Mouse (Mus musculus) layer of hippocampus, postnatal 25 days (tissue): Measurements from ENCODE around the gene Sertad2. TPM values are rescaled to one million over a fixed set of nuclear protein-coding genes. Genes with fewer than 3 reads are reported as not detected.
A peak's percentile ranks its signal among the peaks of the same experiment; 100 is the strongest.

Source experiments
- DNase-seq, 2 experiments: peaks; one replicate each; pipeline ENCODE4 v3.0.0; 2022; ENCODE audit warnings: mixed read lengths in 2 of 2, low spot score in 1 of 2; ENCODE audit errors: extremely low spot score in 1 of 2
- total RNA-seq, 2 experiments: library from RNA; stranded (reverse); gene quantifications; 2 replicates each; pipeline ENCODE4 v1.2.3; 2021

Sertad2 gene
- 10 to 100 TPM; 19.0 to 25.1 TPM for total RNA-seq

DNA sequence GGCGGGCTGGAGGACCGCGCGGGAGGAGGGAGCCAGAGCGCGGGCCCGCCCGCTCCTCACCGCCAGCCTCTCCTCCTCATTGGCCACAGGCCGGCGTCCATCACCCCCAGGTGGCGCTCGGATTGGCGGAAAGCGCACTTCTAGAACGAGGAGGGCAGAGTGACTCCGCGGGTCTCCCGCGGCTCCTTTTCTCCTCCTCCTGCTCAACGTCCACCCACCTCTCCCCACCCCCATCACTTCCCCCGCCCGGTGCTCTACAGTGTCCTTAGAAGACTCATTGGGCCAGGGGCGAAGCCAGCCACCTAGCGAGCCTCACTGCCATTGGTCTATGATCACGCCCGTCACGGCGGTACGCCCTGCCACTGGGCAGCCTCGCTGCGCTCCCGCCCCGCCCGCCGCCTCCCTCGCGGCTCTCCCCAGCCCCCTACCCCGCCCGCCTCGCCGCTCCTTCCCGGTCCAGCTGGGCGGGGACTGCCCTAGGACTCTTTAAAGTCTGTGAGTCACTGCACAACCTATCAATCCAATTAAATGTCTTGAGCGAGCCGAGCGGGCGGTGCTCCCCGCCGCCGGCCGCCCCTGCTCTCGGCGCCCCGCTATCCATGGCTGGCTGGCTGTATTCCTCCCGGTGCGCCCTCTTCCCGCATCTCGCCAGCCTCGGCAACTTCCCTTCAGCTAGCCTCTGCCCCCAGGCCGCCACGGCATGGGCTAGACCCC, at the start of gene Sertad2:
Gene Sertad2, plus strand, starts transcription at position 515 of the 714 bp plus-strand sequence.
- peak; percentile 95 to 97 for DNase-seq

DNA sequence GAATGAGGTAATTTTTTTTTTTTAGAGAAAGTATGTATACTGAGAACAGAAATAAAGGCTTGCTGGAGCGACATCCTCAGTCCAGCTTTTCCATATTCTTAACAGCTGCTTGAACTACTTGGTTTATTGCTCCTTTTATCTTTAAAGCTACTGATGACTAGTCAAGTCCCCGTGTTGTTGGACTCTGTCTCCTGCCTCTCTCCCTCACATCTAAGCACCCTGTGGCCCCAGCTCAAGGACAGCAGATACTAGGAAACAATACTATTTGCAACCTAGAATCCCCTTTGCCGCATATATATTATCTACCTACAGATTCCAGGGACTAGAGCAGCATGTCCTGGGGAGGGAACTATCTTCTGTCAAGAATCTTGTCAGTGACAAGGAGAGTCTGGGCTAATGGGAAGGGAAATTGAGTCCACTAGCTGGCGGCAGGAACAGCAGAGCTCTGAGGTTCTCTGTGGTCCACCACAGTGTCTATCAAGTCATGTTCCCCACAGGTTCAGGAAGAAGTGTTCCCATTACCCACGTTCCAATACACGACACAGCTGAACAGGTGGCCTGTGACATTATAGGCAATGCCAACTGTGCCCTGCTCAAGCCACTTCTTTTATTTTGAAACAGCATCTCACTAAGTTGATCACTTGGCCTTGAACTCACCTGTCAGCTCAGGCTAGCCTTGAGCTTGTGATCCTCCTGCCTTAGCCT, 49.0 kb upstream of the Sertad2 start:
- DNase-seq: no peak

DNA sequence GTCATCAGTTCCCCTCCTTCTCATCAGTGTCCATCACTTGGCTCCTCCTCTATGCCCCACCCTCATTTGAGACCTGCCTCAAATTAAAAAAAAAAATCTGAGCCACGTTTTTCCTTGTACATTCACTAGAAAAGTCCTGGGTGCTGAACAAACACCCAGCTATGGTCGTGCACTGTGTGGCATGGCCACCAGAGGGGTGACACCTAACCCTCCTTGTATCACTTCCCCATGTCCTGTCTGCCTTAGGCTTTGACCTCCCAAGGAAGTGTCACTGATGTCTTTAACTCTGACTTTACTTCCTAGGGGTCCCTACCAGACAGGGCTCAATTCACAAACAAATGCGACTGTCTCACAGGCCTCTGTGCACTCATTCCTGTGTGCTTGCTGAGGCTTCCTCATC, 42.5 kb upstream of the Sertad2 start:
- no peak for DNase-seq

DNA sequence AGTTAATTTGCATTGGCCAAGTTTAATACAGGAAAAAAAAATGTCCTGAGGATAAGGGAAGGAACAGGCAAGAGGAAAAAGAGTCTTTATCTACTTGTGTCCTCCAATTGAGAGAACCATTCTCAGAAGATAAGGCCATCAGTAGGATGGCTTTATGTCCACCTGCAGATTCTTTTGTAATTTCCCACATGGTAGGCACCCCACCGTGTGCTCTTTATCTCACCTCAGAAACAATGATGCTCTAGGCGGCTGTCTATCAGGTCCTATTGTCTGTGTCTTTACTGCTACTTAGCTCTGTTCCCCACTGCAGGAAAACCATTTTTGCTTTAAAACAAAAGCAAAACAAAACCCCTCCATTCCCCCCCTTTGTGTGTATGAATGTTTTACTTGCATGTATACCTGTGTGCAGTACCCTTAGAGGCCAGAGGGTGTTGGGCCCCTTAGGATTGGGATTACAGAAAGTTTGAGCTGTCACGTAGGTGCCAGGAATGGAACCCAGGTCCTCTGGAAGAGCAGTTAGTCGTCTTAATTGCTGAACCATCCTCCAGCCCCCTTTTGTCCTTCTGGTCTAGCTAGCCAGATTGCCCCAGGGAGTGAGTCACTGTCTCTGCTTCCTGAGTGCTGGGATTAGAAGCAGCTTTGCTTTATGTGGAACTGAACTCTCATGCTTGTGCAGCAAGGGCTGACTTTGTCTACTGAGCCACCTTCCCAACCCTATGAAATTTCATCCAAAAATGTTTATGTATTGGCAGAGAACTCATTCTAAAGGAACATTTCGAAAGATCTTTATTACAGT, 41.7 kb upstream of the Sertad2 start:
- DNase-seq: no peak

DNA sequence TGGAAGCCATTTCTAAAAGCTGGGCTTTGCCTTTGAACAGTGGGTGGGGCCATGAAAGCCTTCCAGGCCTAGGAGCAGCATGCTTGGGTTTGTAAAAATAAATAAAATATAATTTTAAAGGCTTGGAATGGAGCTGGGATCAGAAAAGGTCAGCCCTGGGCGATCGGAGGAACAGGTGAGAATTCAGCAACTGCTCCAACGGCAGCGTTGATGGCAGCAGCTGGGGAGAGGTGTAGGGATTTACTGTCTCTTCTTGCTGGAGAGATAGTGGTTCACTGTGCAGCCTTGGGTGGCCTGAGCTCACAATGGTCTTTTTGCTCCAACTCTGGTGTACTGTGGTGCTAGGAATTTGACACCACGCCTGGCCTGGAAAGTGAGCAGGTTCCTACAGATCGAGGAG, 29.5 kb upstream of the Sertad2 start:
- DNase-seq: no peak

DNA sequence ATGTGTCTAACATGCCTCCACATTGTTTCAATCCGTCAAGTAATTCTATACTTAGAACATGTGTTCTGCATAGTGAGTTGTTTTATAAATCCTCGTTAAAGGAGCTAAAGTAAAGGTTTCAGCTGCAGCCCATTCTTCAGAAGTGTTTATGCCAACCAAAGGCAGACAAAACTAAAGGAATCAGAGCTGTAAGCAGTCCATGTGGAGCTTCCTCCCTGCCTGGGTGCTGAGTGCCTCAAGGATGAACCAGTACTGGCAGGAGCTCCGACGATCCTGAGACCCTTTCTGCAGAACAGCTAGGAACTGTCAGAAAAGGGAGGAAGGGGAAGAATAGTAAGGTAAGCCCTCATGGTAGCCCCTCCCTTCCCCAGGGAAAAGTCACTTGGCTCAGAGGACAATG, 28.3 kb upstream of the Sertad2 start:
- no peak for DNase-seq

DNA sequence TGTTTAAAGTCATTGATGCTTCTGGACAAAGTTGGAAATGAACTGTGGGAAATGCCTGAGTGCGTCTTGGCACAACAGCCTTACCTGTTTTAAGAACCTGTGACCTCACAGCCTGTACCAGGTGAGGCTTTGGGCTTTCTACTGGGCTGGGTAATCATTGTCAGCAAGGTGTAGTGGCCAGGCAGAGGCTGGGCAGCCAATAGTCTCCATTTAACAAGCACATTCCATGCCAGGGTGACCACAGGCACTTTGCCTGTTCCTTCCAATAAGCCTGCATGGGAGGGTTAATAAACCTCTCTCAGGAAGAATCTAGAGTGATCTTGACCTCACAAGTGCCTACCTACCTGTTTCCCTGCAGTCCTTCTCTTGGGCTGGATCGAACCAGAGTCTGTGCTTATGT, 21.7 kb upstream of the Sertad2 start:
- no peak for DNase-seq

DNA sequence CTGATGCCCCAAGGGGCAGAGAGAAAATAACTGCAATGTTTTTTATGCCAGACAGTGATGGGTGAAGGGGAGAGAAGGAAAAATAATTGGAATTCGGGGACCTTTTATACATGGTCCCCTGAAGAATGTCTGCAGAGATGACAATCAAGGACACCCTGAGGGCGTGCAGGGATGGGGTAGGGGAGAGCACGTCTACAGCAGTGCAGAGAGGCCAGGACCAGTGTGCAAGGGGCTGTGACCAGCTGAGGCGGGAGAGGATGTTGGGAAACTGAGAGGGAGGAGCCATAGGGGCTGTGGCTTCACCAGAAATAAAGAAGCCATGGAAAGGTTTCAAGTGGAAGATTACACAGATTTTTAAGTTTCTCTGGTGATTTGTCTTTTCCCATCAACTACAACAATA, 20.3 kb upstream of the Sertad2 start:
- no peak for DNase-seq

DNA sequence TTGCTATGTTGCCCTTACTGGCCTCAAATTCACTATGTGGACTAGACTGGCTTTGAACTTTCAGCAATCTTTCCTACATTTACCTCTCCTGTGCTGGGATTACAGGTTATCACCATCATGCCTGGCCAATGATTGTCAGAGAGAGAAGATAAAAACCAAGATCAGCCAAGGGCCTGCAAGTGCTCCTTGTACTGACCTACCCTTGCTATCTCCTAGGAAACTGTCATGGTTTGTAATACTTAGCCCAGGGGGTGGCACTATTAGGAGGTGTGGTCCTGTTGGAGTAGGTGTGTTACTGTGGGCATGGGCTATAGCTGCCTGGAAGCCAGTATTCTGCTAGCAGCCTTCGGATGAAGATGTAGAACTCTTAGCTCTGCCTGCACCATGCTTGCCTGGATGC, 18.6 kb upstream of the Sertad2 start:
- DNase-seq: no peak

DNA sequence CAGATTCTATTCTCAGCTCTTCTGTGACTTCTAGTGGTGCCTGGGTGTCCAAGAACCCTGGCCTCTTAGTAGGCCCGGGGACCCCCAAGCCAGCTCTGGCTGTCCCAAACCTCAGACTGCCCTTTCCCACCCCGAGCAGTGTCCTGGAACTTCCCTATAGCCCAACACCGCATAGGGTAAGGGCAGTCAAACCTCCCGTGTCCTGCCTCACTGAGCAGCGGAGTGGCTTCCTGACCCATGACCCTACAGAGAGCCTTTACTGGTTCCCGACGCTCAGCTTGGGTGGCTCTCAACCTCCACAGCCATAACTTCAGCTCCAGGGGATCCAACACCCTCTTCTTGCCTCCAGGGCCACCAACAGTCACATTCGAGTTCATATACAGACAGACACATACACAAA, 17.1 kb upstream of the Sertad2 start:
- no peak for DNase-seq

DNA sequence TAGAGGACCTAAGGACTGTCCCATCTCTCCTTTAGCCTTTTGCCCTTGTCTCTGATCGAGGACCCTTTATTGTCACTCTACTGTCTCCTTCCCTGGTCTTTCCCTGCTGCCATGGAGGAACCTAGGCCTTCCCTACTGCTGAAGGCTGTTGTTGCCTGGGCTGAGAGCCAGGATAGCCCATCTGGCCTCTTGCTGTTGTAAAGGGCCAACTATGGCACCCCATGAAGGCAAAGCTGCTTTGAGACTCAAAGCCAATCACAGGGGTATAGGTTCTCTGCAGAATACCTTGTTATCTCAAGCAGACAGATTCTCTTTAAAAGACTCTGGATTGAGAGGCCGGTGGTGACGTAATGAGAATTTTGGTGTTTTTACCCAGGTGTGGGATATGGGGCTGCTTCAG, 15.2 kb upstream of the Sertad2 start:
- DNase-seq: no peak

DNA sequence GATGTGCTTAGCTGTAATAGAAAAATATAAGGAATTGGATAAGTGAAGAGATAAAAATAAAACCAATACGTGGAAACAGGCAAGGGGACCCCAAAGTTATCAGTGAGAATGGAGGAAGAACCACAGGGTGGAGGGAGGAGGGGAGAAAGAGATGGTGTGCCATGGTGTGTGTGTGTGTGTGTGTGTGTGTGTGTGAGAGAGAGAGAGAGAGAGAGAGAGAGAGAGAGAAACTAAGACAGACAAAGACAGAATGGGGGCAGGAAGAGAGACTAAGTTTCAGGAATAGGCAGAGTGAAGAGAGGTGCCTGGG, 11.4 kb upstream of the Sertad2 start:
- DNase-seq: no peak

DNA sequence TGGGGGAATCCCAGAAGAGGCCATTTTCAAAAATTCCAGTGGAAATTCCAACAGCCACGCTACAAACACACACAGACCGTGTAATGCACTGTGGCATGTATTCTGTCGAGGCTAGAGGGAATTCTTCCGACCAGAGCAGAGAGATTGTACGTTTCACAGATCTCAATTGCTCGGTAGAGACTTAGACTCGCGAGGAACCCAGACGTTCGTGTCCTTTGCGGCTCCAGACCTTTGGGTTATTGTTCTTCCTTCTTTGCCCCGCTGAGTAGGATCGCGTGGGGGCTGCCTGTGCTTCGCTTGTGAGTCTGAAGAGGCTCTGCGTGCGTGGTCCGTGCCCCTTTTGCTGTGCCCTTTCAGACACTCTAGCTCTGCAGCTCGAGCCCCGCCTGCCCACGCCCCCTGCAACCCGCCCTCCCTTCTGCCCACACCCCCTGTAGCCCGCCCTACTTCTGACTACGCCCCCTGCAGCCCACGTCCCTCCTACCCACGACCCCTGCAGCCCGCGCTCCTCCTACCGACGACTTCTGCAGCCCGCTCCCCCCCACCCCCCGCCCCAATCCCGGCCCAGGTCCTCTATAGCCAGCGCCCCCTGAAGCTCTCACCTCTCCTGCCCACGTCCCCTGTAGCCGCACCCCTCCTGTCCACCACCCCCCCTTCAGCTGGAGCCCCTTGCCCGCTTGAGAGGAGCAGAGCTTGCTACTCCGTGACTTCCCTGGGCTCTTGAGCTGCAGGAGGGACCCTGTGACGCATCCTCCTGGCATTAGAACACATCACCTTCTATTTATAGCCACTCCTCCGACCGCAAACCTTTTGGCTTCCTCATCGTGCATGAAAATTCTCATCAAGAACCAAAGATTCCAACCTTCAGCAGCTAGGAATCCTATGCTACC, 10.8 kb upstream of the Sertad2 start:
- DNase-seq: peak; percentile 7 to 15

DNA sequence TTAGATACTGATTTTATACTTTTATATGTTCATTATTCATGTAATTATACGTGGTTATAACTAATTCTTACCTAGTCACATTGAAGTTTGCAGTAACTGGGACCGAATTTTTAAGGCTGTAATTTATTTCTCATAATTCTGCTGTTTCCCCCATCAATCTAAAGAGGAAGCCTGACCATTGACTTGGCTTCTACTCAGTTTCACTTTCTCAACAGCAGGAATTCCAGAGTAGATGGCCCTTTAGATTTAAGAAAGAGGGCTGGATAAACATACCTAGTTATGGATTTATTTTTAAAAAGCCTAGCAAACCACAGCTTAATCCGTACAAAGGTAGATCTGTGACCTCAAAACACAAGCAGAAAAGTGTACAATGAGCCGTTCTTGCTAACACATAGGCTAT, 9.8 kb upstream of the Sertad2 start:
- DNase-seq: no peak

DNA sequence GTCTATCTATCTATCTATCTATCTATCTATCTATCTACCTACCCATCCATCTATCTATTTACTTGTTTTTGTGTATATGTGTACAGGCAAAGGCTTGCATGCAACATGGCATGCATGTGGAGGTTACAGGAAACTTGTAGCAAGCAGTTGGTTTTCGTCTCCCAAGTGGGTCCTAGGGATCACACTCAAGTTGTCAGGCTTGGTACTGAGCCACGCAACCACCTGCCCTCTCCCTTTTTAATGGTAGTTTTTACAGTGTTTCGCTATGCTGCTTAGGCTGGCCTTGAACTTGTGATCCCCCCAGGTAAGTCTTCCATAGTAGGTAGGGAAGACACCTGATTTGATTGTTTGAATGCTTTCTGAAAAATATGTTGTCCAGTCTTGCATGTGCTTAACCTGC, 5.8 kb upstream of the Sertad2 start:
- DNase-seq: no peak

DNA sequence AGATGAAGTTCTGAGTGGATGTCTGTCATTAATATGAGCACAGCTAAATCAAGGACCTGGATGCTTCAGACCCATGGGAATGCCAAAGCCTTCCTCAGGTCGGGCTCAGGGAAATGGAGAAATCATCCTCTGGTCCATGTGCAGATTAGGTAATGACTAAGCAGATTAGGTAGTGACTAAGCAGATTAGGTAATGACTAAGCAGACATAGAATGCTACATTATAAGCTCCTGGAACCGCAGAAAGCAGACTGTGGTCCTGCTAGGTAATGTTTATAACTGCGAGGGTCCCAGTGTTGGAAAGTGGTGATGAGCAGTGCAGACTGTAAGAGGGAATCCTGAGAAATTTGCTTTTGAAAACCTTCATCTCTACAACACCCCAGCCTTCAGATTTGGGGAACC, 4.6 kb upstream of the Sertad2 start:
- no peak for DNase-seq

DNA sequence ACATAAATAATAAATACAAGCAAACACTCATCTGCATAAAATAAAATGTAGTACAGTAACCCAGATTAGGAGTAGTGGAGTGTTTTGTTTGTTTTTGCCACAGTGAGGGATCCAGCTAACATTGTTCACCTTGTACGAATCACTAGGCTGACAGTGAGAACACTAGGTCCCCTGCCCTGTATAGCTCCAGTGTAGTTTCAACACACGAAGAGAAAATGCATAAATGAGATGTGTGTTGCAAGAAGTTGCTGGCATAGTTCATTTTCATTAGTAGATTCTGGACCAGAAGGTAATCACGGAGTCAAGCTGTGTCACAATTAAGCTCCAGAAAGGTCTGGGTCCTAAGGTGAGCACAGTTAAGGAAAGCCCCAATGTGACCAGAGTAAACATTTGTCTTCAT, 1.8 kb upstream of the Sertad2 start:
- no peak for DNase-seq

DNA sequence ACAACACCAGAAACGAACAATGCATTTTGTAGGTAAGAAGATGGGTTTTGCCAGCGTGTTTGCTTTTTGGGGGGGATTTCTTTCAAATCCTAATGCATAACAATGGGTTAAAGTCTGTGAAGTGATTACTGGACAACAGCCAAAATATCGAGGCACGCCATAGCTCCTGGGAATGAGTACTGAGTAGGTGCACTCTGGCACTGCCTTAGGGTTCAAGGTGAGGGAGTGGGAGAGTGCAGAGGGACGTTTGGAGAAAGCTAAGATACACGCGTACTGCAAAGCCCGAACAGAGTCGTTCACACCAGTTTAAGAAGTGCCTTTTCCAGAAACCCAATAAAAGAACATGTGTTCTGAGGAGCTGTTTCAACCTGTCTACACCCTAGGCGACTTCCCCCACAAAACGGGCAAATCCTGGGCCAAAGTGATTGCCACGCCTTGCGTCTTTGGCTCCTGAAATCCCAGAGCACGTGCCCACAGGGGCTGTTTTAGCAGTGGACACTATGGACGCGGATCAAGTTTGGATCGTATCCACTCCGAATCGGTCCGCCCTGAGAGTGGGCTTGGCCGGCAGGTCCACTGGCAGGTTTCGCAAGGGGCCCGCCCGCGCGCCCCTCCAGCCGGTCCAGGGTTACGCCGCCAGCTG, 937 bp upstream of the Sertad2 start:
- peak; percentile 48 to 66 for DNase-seq

DNA sequence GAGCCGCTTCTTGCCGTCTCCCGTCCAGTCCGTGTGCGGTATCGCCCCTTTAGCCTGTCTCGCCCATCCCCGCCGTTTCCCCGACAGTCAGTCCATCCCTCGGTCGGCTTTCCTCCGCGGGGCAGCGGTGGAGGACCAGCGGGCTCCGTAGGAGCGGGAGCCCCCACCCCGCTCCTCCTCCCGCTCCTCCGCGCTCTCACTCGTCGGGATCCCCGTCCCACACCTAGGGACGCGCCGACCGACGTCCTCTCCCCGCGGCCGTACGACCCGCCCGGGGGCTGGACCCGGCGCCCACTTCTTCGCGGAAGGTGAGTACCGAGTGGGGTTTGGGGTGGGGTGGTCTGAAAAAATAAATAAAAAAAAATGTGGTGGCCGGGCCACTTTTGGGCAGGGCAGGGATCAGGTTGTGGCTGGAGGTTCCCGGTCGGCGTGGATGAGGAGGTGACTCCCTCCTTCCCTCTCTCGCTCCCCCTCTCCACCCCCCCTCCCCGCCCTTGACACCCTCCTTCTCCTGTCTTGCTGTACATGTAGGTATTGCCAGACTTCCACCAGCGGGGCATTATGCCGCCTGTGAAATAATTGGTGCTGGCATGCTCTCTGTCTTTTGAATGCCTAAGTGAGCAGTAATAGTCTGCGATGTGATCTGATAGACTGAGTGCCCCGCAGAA, 534 bp downstream of the Sertad2 start:
- peak; percentile 15 to 35 for DNase-seq

DNA sequence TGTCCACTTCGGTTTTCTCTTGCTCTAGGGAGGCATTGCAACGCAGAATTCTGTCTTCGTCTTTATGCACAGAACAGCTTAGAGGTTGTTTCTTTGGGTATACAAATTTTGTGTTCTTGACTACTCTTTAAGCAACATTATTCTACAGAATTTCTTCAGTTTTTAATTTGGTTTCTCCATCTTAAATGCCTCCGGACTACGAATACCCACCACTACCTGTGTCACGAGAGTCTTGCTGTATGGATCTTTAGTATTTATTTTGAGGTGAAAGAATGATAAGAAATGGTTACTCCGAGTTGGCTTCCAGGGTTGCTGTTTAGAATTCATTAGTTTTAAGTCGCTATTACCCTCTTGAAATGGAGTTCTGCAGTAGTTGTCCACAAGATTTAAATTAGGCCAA, 1.3 kb downstream of the Sertad2 start:
- no peak for DNase-seq
